Mouse (Mus musculus) E14TG2a.4 (cell line): ENCODE data around the gene Rsph10b.

ENCODE experiments used
- H3K27me3 ChIP-seq: 2 replicates; pipeline ENCODE4 v1.6.1; 2014; ENCODE audit warnings: low read length, control low read depth; ENCODE audit not compliant: insufficient read depth
- H3K36me3 ChIP-seq: 2 replicates; pipeline ENCODE4 v1.6.1; 2014; ENCODE audit warnings: low read length, control low read depth; ENCODE audit not compliant: insufficient read depth
- H3K4me1 ChIP-seq: replicated peaks from 2 replicates; pipeline ENCODE4 v1.6.1; 2014; ENCODE audit warnings: low read depth, low read length, control low read depth
- H3K4me3 ChIP-seq: replicated peaks from 2 replicates; pipeline ENCODE4 v1.5.1; 2014; ENCODE audit warnings: mild to moderate bottlenecking, low read length
- H3K9me3 ChIP-seq: 2 replicates; pipeline ENCODE4 v1.6.1; 2014; ENCODE audit warnings: low read length, control low read depth
- CTCF ChIP-seq: conservative IDR thresholded peaks from 2 replicates; pipeline ENCODE4 v1.5.1; 2014; ENCODE audit warnings: low read length
- NANOG ChIP-seq: IDR thresholded peaks from 2 replicates; pipeline ENCODE4 v1.6.1; 2014; ENCODE audit warnings: borderline replicate concordance, low read length, mixed read lengths
- POU5F1 ChIP-seq: IDR thresholded peaks from 2 replicates; pipeline ENCODE4 v1.6.1; 2014; ENCODE audit warnings: low read length, borderline replicate concordance

Gene Rsph10b

DNA sequence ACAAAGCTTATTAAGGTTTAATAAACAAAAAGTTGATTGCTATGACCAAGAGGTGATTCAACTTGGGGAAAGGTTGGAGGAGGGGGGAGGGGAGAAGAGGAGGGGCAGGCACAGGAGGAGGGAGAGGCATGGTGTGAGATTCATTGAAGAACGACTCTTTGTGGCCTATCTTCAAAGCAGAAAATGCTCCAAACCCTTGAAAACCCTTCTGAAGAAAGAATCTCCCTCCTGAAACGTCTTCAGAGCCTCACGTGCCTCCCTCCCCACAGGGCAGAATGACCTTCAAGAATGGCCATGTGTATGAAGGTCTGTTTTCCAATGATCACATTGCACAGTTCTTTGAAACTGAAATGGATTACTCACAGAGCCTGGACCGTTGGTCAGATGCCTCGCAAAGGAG lies 17.2 kb downstream of the Rsph10b start:
- H3K27me3 ChIP-seq, result no peaks in the 10 kb centered on the region
- TF ChIP-seq CTCF (no peak), POU5F1 (no peak), NANOG (no peak)
- no peaks in the 10 kb centered on the region for H3K9me3 ChIP-seq
- H3K4me3 ChIP-seq, result no peak overlapping the region
- no peaks in the 10 kb centered on the region for H3K36me3 ChIP-seq
- peaks cover 19% of the 10 kb centered on the region for H3K4me1 ChIP-seq

DNA sequence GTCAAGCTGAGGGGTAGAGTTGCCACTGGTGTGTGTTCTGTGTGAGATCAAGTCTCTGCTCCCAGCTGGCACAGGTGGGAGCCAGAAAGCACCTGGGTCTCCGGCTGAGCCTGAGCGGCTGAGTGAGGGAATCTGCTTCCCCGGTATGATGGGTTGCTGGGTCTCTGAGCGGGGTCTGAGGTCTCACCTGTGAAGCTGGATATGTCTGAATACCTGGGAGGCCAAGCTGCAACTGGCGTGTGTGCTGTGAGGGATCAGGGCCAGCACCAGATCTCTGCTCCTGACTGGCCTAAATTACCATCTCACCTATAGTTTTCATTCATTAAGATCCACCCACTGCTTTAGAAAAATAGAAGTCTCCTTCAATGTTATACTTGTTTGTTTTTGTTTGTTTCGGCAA lies 24.3 kb downstream of the Rsph10b start:
- Histone ChIP-seq H3K9me3 (peaks cover 19% of the 10 kb centered on the region), H3K36me3 (no peaks in the 10 kb centered on the region), H3K4me1 (peaks cover 4% of the 10 kb centered on the region; the same call in 1 of the 2 replicates), H3K4me3 (no peak overlapping the region), H3K27me3 (no peaks in the 10 kb centered on the region)
- TF ChIP-seq POU5F1 (no peak), CTCF (no peak), NANOG (no peak)

DNA sequence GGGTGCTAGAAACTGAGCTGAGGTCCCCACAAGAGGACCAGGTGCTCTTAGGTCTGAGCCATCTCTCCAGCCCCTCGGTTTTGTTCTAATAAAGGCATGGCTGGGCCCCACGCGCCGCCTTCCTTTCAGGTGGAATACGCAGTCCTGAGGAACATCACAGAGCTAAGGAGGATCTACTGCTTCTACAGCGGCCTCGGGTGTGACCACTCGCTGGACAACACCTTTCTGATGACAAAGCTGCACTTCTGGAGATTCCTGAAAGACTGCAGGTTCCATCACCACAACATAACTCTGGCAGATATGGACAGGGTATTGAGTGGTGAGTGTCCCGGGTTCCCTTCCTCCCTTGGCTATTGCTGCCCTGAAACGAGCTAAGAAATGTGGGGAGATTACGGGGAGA lies 26.7 kb downstream of the Rsph10b start:
- no peak for TF ChIP-seq NANOG
- no peak for TF ChIP-seq CTCF
- no peak for TF ChIP-seq POU5F1
- Histone ChIP-seq H3K36me3 (no peaks in the 10 kb centered on the region), H3K4me3 (no peak overlapping the region), H3K4me1 (peaks cover 4% of the 10 kb centered on the region; the same call in 1 of the 2 replicates), H3K27me3 (no peaks in the 10 kb centered on the region), H3K9me3 (peaks cover 19% of the 10 kb centered on the region)

DNA sequence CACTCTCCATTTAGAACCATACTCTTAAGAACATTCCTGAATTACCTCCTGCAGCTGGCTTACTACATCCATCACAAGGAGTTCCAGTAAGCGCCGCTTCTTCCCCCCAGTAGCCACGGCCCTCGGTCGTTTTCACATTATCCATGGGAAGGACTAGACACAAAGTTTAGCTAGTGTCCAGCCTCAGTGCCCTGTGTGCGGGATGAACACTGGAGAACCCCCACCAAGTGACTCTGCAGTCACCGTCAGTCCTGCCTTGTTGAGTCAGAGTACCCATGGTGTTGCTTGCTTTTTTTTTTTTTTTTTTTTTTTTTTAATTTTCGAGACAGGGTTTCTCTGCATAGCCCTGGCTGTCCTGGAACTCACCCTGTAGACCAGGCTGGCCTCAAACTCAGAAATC lies 28.3 kb downstream of the Rsph10b start:
- Histone ChIP-seq H3K4me3 (no peak overlapping the region), H3K27me3 (no peaks in the 10 kb centered on the region)
- no peak for TF ChIP-seq NANOG
- no peak for TF ChIP-seq CTCF
- no peak for TF ChIP-seq POU5F1

DNA sequence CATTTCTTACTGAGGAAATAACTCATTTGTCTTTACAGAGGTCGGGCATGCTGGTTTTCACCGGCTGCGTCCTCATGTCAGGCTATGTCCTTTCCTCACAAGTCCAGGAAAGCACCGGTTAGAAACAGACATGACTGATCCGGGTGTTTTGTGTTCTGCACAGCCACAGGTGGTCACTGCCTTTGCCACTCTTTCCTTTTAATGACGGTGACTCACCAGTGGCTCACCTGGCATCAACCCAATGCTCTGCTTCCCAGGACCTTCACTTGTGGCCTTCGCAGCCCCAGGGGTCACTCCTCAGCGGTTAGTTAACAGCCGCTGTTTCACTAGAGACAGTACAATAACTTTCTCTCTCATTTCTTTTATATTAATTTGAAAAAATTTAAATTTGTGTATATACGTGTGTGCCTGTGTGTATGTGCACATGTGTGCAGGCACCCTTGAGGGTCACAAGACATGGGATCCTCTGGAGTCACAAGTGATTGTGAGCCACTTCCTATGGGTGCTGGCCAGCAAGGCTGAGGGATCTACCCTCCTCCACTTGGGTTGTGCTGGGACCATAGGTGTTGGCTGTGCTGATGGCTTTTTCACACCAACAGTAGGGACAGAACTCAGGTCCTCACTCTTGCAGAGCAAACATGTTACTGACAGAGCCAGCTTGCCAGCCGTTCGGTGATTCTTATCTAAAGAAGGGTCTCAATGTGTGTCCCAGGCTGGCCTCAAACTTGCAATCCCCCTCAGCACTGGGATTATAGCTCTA lies 32.9 kb downstream of the Rsph10b start:
- Histone ChIP-seq H3K9me3 (peaks cover 13% of the 10 kb centered on the region), H3K36me3 (no peaks in the 10 kb centered on the region), H3K4me1 (no peaks in the 10 kb centered on the region), H3K27me3 (no peaks in the 10 kb centered on the region), H3K4me3 (no peak overlapping the region)
- TF ChIP-seq POU5F1 (no peak), NANOG (no peak), CTCF (no peak)

More for the DNA sequence above, 28.3 kb downstream of the Rsph10b start:
- peaks cover 4% of the 10 kb centered on the region; the same call in 1 of the 2 replicates for H3K4me1 ChIP-seq
- no peaks in the 10 kb centered on the region for H3K36me3 ChIP-seq
- peaks cover 9% of the 10 kb centered on the region; the same call in 1 of the 2 replicates for H3K9me3 ChIP-seq

DNA sequence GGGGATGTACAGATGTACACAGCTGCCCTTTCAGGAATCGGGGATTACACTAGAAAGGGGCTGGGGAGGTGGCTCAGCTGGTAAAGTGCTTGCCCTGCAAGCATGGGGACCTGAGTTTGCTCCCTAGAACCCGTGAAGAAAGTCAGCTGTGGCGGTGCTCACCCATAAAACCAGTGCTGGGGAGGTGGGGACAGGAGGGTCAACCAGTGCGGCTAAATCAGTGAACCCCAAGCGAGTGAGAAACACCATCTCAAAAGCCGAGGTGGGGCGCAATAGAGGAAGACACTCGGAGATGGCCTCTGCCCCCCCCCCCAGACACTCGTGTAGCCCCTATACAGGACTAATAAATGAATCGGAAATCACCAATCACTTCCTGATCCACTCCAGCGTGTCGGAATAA lies 33.8 kb downstream of the Rsph10b start:
- H3K4me3 ChIP-seq, result no peak overlapping the region
- no peak for TF ChIP-seq POU5F1
- TF ChIP-seq CTCF, result no peak
- no peak for TF ChIP-seq NANOG

DNA sequence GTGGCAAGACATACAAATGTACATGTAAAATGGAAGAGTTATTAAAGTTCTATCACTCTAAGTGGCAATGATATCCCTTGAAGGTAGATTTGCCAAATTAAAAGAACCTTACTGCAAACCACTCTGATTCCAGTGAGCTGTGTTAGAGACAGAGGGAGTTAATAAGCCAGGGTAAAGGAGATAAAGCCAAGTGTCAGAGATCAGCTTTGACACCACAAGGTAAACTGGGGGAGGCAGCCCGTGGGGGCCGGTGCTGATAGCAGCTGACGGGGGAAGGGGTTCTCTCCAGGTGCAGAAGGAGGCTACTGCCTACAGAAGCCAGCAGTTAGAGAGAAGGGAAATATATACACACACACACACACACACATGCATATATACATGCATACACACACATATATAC lies 39.8 kb downstream of the Rsph10b start:
- H3K4me1 ChIP-seq, result peaks cover 12% of the 10 kb centered on the region
- no peaks in the 10 kb centered on the region for H3K27me3 ChIP-seq
- no peak overlapping the region for H3K4me3 ChIP-seq
- H3K36me3 ChIP-seq, result no peaks in the 10 kb centered on the region
- TF ChIP-seq CTCF, result no peak
- TF ChIP-seq POU5F1, result no peak
- no peak for TF ChIP-seq NANOG
- peaks cover under 1% of the 10 kb centered on the region for H3K9me3 ChIP-seq

More for the DNA sequence above, 33.8 kb downstream of the Rsph10b start:
- Histone ChIP-seq H3K36me3 (no peaks in the 10 kb centered on the region), H3K27me3 (no peaks in the 10 kb centered on the region), H3K9me3 (peaks cover 13% of the 10 kb centered on the region), H3K4me1 (no peaks in the 10 kb centered on the region)

DNA sequence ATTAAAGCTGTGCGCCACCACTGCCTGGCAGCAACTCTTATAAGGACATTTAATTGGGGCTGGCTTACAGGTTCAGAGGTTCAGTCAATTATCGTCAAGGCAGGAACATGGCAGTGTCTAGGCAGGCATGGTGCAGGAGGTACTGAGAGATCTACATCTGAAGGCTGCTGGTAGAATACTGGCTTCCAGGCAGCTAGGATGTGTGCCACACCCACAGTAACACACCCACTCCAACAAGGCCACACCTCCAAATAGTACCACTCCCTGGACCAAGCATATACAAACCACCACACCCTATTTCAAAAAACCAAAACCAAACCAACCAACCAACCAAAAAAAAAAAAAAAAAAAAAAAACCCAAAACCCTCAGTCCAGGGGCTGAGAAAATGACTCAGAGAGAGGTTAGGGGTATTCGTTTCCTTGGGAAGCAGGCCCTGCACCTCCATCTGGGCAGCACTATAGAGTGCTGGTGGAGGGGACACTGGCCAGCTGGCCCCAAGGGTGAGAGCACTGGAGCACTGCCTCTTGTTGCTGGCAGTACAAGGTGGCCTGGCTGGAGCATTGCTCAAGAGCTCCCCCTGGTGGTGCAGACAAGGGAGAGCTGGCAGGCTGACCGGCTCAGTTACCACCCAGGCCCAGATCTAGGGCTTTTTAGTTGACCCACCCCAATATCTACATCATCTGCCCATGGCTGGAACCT lies 42.2 kb downstream of the Rsph10b start:
- TF ChIP-seq POU5F1 (no peak), NANOG (no peak), CTCF (peak; percentile 87)
- H3K9me3 ChIP-seq, result no peaks in the 10 kb centered on the region
- H3K4me1 ChIP-seq, result peaks cover 15% of the 10 kb centered on the region
- no peak overlapping the region for H3K4me3 ChIP-seq
- no peaks in the 10 kb centered on the region for H3K27me3 ChIP-seq
- H3K36me3 ChIP-seq, result no peaks in the 10 kb centered on the region

DNA sequence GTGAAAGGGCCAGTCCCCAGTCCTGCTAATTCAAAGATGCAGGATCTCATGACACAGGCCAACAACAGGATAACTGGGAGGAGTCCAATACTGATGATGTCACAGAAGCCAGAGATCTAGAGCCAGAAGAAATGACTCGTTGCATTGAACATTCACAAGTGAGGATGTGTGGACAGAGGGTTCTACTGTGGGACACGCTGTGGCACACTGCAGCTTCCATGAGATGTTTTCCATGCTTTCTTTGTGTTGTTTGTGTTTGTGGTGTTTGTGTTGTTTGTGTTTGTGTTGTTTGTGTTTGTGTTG lies 42.7 kb downstream of the Rsph10b start:
- no peaks in the 10 kb centered on the region for H3K27me3 ChIP-seq
- H3K9me3 ChIP-seq, result no peaks in the 10 kb centered on the region
- H3K4me1 ChIP-seq, result peaks cover 15% of the 10 kb centered on the region
- no peak for TF ChIP-seq NANOG
- TF ChIP-seq POU5F1, result no peak
- no peak overlapping the region for H3K4me3 ChIP-seq
- H3K36me3 ChIP-seq, result no peaks in the 10 kb centered on the region
